Mouse (Mus musculus) hematopoietic stem cell, adult 5-6 weeks (primary cell): Measurements from ENCODE around the gene 2310007B03Rik. TPM values are rescaled to one million over a fixed set of nuclear protein-coding genes. Genes with fewer than 3 reads are reported as not detected.
A peak's percentile ranks its signal among the peaks of the same experiment; 100 is the strongest.

Experiments
- ATAC-seq, 2 experiments: fragments of 125-278 bp in 1 of 2; replicated peaks in 1 of 2; 2 replicates each; pipeline ENCODE4 v1.8.0; 2016 to 2017; ENCODE audit warnings: inconsistent platforms in 2 of 2, mild to moderate bottlenecking in 2 of 2, moderate number of reproducible peaks in 2 of 2, low read depth in 1 of 2, moderate TSS enrichment in 1 of 2; ENCODE audit not compliant: low FRiP score in 2 of 2, poor library complexity in 2 of 2, severe bottlenecking in 2 of 2, insufficient read depth in 1 of 2, low TSS enrichment in 1 of 2
- total RNA-seq: library from RNA; stranded (forward); fragments of 172-1452, 232-1000 nt; gene quantifications from 2 replicates; pipeline ENCODE4 v1.2.3, GENCODE M21; 2017

2310007B03Rik gene
- total RNA-seq, 1 experiment from 2014 or later = not detected

DNA sequence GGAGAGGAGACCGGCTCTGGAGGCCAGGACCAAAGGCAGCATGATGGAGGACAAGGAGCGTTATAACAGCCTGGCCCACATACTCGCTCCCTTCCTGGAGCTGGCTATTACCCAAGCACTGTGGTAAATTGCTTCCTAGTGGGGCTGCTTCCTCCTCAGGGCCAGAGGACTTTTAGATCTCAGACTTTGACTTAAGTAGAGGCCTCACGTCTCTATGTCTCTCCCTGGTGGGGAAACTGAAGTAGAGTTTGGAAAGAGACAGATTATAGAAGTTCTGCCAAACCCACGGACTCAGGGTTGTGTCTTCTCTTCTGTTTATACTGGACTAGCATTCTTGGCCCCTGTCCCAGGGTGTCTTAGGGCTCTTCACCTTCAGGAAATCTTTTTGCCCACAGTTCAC is 35.5 kb downstream of the 2310007B03Rik start:
- peak; percentile 81 to 91 for ATAC-seq

DNA sequence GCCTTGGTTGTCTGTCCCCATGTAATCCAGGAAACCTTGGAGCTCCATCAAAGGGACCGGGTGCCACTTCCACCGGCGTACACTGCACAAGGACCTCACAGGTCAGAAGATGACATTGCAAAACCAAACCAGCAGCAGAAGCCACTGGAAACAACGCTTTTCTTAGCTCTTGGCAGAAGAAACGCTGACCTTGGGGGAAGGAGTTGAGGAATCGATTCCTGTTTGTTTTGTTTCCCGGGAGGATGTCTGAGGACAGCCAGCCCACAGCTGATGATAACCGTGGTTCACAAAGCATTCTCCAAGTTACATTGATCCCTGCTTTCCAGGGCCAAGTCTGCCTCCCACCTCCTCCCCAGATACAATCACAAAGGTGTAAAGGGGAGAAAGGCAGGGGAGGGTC is 36.7 kb downstream of the 2310007B03Rik start:
- no peak for ATAC-seq

GRCm38 (mm10) chr1:93123179-93123854 is 37.4 kb downstream of the 2310007B03Rik start:
- ATAC-seq = no peak

GRCm38 (mm10) chr1:93118816-93119215 is 41.9 kb downstream of the 2310007B03Rik start:
- ATAC-seq = no peak

DNA sequence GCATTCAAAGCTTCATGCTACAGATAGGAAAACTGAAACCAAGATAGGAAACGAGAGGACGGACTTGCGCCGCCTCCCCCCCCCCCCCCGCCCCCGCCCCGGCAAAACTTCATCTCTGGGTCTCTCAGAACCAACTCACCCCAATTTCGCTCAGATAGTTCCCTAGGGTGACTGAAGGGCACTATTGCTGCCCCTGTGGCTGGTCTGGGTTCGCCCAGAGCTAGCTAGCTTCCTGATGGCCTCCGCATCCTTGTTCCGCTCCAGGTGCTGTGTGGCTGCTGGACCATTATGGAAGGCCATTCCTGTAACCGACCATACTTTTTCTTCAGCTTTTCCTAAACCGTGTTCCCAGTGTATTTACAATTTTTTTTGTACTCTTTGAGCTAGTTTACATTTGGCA is 45.3 kb downstream of the 2310007B03Rik start:
- ATAC-seq = no peak

DNA sequence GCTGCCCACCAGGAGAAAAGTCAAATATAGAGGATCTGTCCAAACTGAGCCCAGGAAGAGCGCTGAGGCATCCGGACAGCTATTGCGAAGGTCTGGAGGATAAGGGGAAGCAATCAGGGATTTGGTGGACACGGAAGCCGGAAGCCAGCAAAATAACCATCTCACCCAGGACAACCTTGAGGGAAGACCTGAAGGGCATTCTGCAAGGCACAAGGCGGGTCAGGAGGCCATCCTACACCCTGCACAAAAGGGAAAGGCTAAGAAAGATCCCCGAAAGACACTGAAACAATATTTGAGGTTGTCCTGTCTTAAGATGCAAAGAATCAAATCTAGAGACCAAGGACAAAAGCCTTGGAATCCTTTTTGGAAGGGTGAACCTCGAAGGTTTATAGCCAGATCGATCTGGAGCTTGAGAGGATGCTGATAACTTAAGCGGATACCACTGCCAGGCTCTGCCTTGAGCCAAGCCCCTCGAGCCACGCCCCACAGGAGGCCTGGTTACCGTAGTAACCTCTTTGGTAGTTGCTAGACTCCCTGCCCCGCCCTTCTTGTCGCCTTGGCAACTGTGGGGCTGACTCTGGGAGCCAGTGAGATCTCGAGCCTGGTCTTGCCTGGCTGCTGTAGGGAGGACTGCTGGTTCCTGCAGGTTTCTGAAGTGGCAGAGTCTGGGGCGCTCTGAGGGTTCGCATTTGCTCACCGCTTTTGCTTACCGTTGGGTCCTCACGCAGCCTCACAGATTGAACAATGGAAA is 45.9 kb downstream of the 2310007B03Rik start:
- ATAC-seq = peak; percentile 96 to 99

GRCm38 (mm10) chr1:93102700-93103099 is 58.0 kb downstream of the 2310007B03Rik start:
- no peak for ATAC-seq

DNA sequence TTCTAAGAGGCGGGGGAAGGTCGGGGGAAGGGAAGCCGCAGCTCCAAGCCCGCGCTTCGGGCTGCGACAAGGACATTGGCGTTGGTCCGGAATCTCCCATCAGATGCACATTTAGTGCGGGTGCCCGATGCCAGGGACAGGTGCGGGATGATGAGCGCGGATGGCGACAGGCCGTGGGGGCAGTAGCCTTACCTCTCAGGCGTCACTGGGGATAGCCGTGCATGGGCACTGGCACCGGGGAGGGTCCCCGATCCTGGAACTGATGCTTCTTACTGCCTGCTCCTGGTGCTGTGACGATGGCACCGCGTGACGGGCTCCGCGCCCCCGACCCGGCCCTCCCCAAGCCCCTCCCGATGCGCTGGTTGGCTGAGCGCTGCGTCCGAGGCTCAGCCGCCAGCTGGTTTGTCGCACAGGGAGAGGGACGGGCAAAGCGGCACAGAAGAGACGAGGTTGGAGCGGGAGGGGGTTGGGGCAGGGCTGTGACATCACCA is 59.1 kb downstream of the 2310007B03Rik start, which contains the start of gene Kif1a:
TSS of gene Kif1a (minus strand) at position 381 of the 491 bp plus-strand sequence.
- peak in 1 of 2 experiments; percentile 49; a peak in 1 of 4 replicates for ATAC-seq

Other genes with a start within 250 kb of the 2310007B03Rik start
- 9.8 and 17.3 TPM in 2 replicates for gene Capn10, start 226.6 kb downstream of the 2310007B03Rik start, total RNA-seq
- 1.5 and 2.1 TPM in 2 replicates for gene Gpr35, start 210.1 kb downstream of the 2310007B03Rik start, total RNA-seq
- gene Aqp12, start 154.6 kb downstream of the 2310007B03Rik start, total RNA-seq = not detected in 2 replicates
- gene Kif1a, start 59.0 kb downstream of the 2310007B03Rik start, total RNA-seq = not detected in 2 replicates
- not detected in 2 replicates for gene Agxt, start 25.7 kb downstream of the 2310007B03Rik start, total RNA-seq
- 0.10 TPM in 1 of 2 replicates, not detected in the other for gene Crocc2, start 7.8 kb upstream of the 2310007B03Rik start, total RNA-seq
- gene Sned1, start 74.9 kb upstream of the 2310007B03Rik start, total RNA-seq = 0.25 and 0.63 TPM in 2 replicates
- 35.3 and 36.8 TPM in 2 replicates for gene Mterf4, start 145.0 kb upstream of the 2310007B03Rik start, total RNA-seq
- gene Ppp1r7, start 181.9 kb upstream of the 2310007B03Rik start, total RNA-seq = 18.4 and 26.9 TPM in 2 replicates
- gene Pask, start 182.5 kb upstream of the 2310007B03Rik start, total RNA-seq = 13.1 and 20.8 TPM in 2 replicates
- 0.13 TPM in 1 of 2 replicates, not detected in the other for gene Ano7, start 213.0 kb upstream of the 2310007B03Rik start, total RNA-seq